Mouse (Mus musculus) small intestine, adult 2 months (tissue): ENCODE results near the gene Casd1.

Experiments used
- CTCF ChIP-seq: fragments of 200-500 bp; IDR thresholded peaks from 2 replicates; pipeline ENCODE4 v1.5.1; 2012; ENCODE audit warnings: low read depth, mild to moderate bottlenecking, control low read depth, inconsistent platforms, low read length, moderate library complexity, mixed read lengths; ENCODE audit not compliant: insufficient replicate concordance, insufficient read length; ENCODE audit errors: extremely low read depth
- POLR2A ChIP-seq: fragments of 200-500 bp; IDR thresholded peaks from 2 replicates; pipeline ENCODE4 v1.6.1; 2012; ENCODE audit warnings: low read depth, mild to moderate bottlenecking, control low read depth, inconsistent platforms, low read length, moderate library complexity

DNA sequence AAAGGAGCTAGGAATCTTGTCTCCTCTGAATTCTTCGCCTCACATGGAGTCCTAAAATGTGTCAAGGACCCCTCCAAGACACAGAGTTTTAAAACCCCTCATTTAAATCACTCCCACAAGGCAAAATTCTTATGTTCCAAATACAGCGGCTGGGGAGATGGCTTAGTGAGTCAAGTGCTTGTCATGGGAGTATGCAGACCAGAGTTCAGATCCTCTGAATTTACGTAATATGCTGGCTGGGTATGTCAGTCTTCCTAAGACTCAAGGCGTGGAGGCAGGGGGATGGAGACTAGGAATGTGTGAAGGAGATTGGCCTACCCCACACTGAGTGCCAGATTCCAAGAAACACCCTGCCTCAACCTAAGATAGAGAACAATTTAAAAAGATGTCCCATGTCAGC, 79.9 kb downstream of the Casd1 start:
- TF ChIP-seq CTCF, result no peak
- TF ChIP-seq POLR2A, result no peak
